Mouse (Mus musculus) forebrain, embryonic 16.5 days (tissue): ENCODE results near the gene Nfe2l3. TPM values are rescaled to one million over a fixed set of nuclear protein-coding genes. Genes with fewer than 3 reads are reported as not detected.

Experiments
- ATAC-seq: fragments of 200-750 bp; cut with Nextera tagmentation; 2 replicates; pipeline ENCODE4 v1.8.0; 2017; ENCODE audit warnings: mild to moderate bottlenecking, moderate library complexity
- H3K27ac ChIP-seq: fragments of 300-500 bp; sonication (generic); 2 replicates; pipeline ENCODE4 v1.5.1; 2014; ENCODE audit warnings: low read length, control low read depth
- H3K27me3 ChIP-seq: fragments of 300-500 bp; sonication (generic); replicated peaks from 2 replicates; pipeline ENCODE4 v1.6.1; 2014; ENCODE audit warnings: low read length; ENCODE audit not compliant: control insufficient read depth, insufficient read depth
- H3K36me3 ChIP-seq: fragments of 300-500 bp; sonication (generic); 2 replicates; pipeline ENCODE4 v1.6.1; 2014; ENCODE audit not compliant: control insufficient read depth, insufficient read depth
- H3K4me1 ChIP-seq: fragments of 300-500 bp; sonication (generic); replicated peaks from 2 replicates; pipeline ENCODE4 v1.6.1; 2014; ENCODE audit warnings: low read length; ENCODE audit not compliant: control insufficient read depth, insufficient read depth
- H3K4me2 ChIP-seq: fragments of 300-500 bp; sonication (generic); 2 replicates; pipeline ENCODE4 v1.6.1; 2014; ENCODE audit warnings: mild to moderate bottlenecking, low read length, control low read depth
- H3K4me3 ChIP-seq: fragments of 300-500 bp; sonication (generic); replicated peaks from 2 replicates; pipeline ENCODE4 v1.5.1; 2014; ENCODE audit warnings: mild to moderate bottlenecking, low read length, control low read depth
- H3K9ac ChIP-seq: fragments of 300-500 bp; sonication (generic); replicated peaks from 2 replicates; pipeline ENCODE4 v1.6.1; 2014; ENCODE audit warnings: low read depth, low read length, control low read depth
- H3K9me3 ChIP-seq: fragments of 300-500 bp; sonication (generic); 2 replicates; pipeline ENCODE4 v1.6.1; 2016; ENCODE audit warnings: low read length; ENCODE audit not compliant: control insufficient read depth
- WGBS: fragments of 180-500 bp; shearing (Covaris S2); extraction: QIAGEN DNeasy Blood & Tissue Kit; methylation state at CpG from one replicate; pipeline ENCODE4 v1.1.7; 2014; 5-methylcytosine and 5-hydroxymethylcytosine counted together
- polyA plus RNA-seq: library from polyadenylated mRNA; unstranded; fragments of >200 nt; fragmentation: Nextera tagmentation; extraction: Ambion mirVana; gene quantifications from 2 replicates; pipeline ENCODE4 v1.2.1, GENCODE M21; 2015

Gene Nfe2l3
- polyA plus RNA-seq, 1 experiment from 2014 or later: 14.2 TPM

- H3K27ac ChIP-seq: no peak overlapping the region
- WGBS: 61% methylated on average over 2 of the region's 2 CpGs
- no peaks in the 10 kb centered on the region for H3K9me3 ChIP-seq
- H3K4me2 ChIP-seq: no peak overlapping the region
- no peak overlapping the region for H3K4me3 ChIP-seq
- no peak overlapping the region for H3K9ac ChIP-seq
- H3K36me3 ChIP-seq: no peaks in the 10 kb centered on the region
- H3K27me3 ChIP-seq: no peaks in the 10 kb centered on the region
- no peaks in the 10 kb centered on the region for H3K4me1 ChIP-seq
- no peak for ATAC-seq
These were observed 57.3 kb downstream of the Nfe2l3 start for GRCm38 (mm10) chr6:51489787-51490186.

DNA sequence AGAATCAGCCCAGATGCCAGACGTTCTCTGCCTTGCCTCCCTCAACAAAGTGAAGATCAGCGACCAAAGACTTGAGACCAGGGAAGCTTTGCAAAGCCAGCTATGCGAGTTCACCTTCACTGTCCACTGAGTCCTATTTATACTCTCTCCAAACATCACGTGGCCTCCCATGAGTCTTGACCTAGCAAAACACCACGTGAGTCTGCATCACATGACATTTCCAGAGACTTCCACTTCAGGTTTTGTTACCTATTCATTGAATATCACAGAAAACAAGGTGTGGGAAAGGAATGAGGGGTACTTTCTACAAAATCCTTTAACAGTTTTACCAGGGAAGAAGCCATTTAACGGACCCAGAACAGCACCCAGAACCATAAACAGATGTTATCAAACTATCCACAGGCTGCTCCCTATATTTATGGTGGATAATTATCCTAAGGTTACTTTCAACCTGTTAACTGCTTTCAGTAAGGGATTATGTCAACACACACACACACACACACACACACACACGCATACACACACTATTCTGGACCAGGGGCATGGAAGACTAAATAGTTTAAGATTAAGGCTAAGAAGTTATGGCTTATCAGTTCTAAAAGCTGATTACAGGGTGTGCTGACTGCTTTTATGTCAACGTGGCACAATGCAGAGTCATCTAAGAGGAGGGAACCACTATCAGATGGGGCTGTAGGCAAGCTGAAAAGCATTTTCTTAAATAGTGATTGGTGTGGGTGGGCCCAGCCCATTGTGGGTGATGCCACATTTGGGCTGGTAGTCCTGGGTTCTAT, 65.0 kb downstream of the Nfe2l3 start:
- H3K4me2 ChIP-seq: no peak overlapping the region
- H3K4me1 ChIP-seq: no peaks in the 10 kb centered on the region
- H3K27ac ChIP-seq: no peak overlapping the region
- ATAC-seq: no peak
- no peaks in the 10 kb centered on the region for H3K36me3 ChIP-seq
- 76% methylated on average over 8 of the region's 8 CpGs for WGBS
- H3K4me3 ChIP-seq: no peak overlapping the region
- H3K9ac ChIP-seq: no peak overlapping the region
- H3K9me3 ChIP-seq: no peaks in the 10 kb centered on the region
- H3K27me3 ChIP-seq: no peaks in the 10 kb centered on the region

DNA sequence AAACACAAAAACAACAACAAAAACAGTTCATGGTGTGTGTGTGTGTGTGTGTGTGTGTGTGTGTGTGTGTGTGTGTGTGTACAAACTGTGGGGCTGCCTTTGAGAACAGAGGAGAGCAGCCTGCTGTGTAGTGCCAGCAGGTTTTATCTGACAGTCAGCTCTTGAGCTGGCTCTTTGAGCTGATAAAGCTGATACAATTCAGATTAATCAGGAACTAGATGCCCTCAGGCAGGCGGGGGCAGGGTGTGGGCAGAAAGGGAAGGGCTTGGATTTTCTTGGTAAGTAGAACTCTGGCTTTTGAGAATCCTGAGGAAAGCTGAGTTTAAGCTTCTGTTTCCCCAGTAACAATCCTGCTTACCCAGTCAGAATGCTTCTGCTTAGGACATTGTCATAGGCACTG, 73.2 kb downstream of the Nfe2l3 start:
- Histone ChIP-seq H3K4me3 (no peak overlapping the region), H3K27me3 (no peaks in the 10 kb centered on the region), H3K36me3 (no peaks in the 10 kb centered on the region), H3K4me2 (no peak overlapping the region), H3K9ac (no peak overlapping the region), H3K9me3 (no peaks in the 10 kb centered on the region), H3K4me1 (peaks cover 5% of the 10 kb centered on the region), H3K27ac (no peak overlapping the region)
- WGBS: 77% methylated on average over 1 of the region's 1 CpGs
- ATAC-seq: no peak

DNA sequence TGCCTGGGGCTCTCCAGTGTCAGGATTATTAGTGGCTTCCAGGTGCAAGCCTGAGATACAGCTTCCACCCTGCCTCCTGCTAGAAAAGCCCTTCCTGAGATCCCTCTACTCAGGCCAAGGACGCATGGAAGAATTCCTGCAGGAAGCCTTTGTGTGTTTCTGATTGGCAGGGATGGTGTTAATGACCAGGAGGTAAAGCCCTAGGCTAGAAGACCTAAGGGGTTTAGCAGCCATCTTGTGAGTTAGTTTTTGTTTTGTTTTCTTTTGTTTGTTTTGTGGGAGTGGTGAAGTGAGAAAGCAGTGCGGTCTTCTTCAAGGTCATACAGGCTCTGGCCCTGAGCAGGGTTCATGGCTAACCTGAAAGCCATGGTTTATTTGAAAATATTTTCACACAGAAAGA, 75.1 kb downstream of the Nfe2l3 start:
- H3K27ac ChIP-seq: no peak overlapping the region
- no peak overlapping the region for H3K4me2 ChIP-seq
- H3K9me3 ChIP-seq: no peaks in the 10 kb centered on the region
- WGBS: 79% methylated on average over 2 of the region's 2 CpGs
- H3K9ac ChIP-seq: no peak overlapping the region
- H3K27me3 ChIP-seq: no peaks in the 10 kb centered on the region
- H3K36me3 ChIP-seq: no peaks in the 10 kb centered on the region
- peaks cover 5% of the 10 kb centered on the region for H3K4me1 ChIP-seq
- ATAC-seq: no peak
- H3K4me3 ChIP-seq: no peak overlapping the region

Other genes starting within 250 kb of the Nfe2l3 start
- gene Hnrnpa2b1, start 37.2 kb downstream of the Nfe2l3 start, polyA plus RNA-seq: 1,940 and 1,995 TPM in 2 replicates
- 537 and 587 TPM in 2 replicates for gene Cbx3, start 37.7 kb downstream of the Nfe2l3 start, polyA plus RNA-seq
- gene Snx10, start 91.2 kb downstream of the Nfe2l3 start, polyA plus RNA-seq: 61.6 and 70.5 TPM in 2 replicates